Mouse (Mus musculus) skeletal muscle tissue, adult 2 months (tissue): ENCODE data around the gene Rccd1.
A peak's percentile ranks its signal among the peaks of the same experiment; 100 is the strongest.

Experiments
- DNase-seq: peaks from one replicate; pipeline ENCODE4 v3.0.0-alpha.2; 2012; ENCODE audit warnings: low read depth, low spot score

Gene Rccd1

DNA sequence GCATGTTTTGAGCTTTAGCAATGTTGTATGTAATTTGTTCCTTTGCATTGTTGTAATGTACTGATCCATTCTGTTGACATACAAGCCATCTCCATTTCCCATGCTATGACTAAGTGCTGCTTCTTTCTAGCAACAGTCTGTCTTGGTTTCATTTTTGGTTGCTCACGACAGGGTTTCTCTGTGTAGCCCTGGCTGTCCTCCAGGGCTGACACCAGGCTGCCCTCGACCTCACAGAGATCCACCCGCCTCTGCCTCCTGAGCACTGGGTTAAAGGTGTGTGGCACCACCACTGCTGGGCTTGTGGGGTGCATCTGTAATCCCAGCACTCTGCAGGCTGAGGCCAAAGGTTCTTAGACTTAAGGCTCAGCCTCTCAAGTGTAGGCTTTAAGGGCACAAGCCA, 24.7 kb downstream of the Rccd1 start:
- no peak for DNase-seq

DNA sequence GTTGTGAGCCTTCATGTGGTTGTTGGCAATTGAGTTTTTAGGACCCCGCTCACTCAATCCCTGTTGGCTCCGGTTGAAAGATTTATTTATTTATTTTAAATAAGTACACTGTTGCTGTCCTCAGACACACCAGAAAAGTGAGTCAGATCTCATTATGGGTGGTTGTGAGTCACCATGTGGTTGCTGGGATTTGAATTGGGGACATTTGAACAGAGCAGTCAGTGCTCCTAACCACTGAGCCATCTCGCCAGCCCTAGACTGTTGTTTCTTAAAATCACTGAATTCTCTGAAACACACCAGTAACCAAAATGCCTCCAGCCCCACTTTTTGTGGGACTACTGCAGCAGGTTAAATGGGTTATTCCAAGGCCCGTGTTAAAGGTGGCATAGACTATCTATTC, 25.5 kb downstream of the Rccd1 start:
- DNase-seq: no peak

DNA sequence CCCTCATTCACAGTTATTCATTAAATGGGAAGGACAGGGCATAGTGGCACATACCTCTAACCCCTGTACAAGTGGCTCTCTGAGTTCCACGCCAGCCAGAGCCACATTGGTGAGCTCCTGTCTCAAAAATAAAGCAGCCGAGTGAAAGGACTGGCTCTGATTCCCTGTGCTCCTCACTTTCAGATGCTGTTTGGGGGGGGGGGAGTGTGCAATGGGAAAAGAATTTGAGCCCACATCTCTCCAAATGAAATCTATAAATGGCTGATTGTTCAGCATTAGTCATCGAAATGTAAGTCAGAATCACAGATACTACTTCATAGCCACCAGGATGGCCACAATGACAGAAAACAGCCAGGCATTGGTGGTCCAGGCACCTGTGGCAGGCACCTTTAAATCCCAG, 27.2 kb downstream of the Rccd1 start:
- DNase-seq: no peak

DNA sequence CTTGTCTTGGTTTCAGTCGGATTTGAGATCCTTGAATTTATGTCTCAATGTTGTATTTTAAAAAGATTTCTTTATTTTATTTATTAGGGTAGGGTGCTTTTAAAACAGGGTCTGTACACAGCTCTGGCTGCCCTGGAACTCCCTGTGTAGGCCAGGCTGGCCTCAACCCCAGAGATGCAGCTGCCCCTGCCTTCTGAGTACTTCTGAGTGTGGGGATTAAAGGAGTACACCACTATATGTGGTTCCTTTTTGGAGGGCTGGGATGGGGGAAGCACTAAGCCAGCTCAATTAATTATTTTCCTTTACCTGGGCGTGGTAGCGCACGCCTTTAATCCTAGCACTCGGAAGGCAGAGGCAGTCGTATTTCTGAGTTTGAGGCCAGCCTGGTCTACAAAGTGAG, 27.8 kb downstream of the Rccd1 start:
- no peak for DNase-seq

DNA sequence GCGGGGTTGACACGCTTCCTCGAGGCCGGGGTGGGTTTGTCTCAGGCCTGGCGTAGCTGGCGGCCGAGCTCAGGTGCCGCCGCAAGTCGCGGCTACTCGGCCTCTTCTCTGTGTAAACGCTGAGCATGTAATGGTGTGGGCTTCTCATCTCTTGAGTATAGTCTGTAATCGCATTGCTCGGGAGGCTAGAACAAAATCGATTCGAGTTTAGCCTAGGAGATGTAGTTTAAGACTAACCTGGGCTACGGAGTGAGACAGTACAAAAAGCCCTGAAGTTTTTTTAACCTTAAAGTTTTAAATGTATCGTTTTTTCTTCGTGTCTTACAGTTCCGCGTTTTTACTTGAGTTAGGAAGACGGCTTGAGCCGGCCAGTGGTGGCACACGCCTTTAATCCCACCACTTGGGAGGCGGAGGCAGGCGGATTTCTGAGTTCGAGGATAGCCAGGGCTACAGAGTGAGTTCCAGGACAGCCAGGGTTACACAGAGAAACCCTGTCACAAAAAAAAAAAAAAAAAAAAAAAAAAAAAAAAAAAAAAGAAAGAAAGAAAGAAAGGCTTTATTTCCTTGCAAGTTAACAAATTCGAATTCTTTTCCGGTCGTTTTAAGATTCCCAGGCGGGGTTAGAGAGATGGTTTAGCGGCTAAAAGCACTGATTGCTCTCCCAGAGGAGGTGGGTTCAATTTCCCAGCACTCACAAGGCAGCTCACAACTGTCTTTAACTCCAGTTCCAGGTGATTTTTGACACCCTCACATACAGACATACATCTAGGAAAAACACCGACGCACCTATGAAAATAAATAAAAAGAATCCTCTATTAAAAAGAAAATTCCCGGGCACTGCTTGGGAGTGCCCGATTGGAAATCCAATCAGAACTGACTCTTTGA, 29.2 kb downstream of the Rccd1 start:
- DNase-seq: no peak

DNA sequence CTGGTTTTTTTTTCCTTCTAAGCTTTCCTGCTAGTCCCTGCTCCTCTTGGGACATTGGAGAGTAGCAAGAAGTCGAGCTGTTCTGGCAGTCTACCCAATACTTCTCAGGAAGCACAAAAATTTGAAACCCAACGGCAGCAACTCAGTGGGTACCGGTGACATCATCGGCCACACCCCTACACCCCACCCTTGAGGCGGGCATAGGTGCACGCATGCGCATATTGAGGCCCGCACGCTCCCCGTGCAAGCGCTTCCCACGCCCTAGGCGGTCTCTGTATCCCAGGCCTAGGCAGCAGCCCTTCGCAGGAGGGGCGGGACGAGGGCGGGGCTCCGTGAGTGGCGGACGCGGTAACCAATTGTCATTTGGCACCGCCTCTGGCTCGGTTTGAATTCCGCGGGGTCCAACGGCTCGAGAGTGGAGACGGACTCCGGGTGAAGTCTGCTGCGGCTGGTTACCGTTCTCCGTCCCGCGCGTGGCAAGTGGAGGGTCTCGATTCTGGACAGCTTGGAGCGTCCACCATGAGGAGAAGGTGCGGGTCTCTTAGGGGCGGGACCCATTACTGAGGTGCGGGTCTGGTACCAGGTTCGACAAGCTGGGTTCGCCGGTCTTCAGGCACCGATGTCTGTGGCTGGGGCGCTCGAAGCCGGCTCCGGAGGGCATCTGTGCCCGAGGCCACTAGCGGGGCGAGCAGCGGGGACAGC, 30.0 kb downstream of the Rccd1 start, which contains the start of gene Prc1:
Prc1 (plus strand) TSS at position 389 of the 702 bp plus-strand sequence.
- DNase-seq: peak; percentile 99

DNA sequence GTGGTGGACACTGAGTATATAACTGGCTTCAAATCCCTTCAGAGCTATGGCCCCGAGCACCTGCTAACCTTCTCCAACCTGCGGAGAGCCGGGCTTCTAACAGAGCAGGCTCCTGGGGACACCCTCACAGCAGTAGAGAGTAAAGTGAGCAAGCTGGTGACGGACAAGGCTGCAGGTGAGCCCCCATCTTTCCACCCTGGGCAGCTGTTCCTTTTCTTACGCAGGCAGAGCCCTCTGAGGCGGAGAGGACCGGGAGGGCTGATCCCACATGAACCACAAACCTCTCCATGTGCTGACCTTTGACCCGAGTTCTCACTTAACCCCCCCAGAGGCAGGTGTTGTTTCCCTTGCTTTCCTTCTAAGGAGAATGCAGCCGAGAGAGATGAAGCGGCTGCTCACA, 36.5 kb downstream of the Rccd1 start:
- DNase-seq: no peak

DNA sequence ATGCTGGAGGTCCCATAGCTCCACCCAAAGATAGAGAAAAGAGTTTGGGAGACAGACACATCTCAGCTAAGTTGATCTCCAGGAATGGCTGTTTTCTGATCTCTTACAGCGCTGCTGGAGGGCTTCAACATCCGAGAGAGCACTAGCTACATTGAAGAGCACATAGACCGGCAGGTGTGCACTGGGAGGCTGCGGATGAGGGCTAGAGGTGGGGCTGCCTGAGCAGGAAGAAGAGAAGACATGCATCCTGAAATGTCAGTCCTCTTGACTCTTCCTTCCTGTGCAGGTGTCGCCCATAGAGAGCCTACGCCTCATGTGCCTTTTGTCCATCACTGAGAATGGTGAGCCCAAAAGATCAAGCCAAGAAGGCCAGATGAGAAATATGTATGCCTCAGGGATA, 38.5 kb downstream of the Rccd1 start:
- DNase-seq: no peak

DNA sequence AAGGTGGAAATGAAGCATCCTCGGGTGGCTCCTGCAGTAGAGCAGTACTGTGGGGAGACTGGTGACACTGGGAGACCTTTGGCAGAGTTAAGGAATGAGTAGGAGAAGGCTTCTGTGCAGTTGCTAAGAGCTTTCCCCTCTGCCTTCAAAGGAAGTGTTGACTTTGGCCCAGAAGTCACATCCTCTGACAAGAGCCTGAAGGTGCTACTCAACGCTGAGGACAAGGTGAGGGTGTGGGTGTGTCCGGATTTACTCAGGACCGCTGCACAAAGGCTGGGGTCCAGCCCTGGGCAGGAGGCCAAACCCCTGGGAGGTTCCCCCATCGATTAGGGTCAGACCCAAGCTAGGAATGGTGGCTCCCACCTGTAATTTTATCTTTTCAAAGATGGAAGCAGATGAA, 39.9 kb downstream of the Rccd1 start:
- DNase-seq: no peak

DNA sequence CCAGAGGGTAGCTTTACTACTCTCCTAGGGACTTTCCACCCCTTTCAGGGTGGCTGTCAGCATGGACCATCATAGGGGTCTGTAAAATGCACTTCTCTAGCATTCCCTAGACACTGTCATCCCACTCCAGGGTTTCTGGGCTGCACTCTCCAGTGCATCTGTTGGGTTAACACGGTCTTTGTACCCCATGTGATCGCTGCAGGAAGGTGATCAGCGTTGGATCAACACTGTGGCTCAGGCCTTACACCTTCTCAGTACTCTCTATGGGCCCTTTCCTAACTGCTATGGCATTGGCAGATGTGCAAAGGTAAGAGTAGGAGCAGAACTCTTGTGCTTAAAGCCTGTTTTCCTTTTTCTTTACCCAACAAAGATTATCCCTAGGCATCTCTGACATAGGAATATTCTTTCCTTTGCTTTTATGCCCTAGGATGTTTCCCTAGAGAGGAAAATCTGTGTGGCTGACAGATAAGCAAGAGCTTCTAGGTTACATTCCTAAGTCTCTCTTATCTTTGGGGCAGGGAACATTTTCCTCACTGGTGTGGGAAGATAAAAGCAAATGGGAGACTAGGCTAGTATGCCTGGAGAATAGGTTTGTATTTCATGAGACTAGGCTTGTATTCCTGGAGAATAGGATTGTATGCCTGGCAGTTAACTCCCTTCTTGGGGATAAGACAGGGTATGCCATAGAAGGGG, 40.9 kb downstream of the Rccd1 start:
- no peak for DNase-seq

DNA sequence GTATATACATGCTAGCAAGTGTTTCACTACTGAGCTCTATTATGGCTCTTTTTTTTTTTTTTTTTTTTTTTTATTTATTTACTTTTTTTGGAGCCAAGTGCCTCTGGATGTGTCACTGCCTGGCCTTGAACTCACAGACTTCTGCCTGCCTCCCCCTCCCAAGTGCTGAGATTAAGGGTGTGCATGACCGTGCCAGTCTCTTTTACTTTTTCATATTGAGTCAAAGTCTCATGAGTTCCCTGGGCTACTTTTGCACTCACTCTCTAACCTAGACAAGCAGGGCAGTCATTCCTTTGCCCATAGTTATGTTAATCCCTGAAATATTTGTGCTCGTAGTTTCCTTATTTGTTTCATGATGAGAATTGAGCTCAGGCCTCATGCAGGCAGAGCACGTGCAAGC, 42.6 kb downstream of the Rccd1 start:
- DNase-seq: no peak

DNA sequence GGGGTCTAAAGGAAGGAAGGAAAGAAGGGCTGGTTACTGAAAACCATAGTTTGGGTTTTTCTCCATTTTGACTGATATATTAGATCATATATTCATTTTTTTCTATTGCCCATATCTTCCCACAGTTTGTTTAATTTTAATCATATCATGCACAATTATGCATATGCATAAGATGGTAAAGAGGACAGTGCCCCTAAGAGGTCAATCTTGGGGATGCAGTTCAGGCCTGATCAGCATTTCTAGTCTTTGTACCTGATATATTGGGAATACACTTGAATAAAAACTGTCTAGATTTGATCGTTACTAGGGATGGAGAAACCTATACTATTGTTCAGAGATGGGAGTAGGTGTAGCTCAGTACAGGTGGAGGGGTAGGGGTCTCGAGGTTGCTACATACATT, 43.3 kb downstream of the Rccd1 start:
- DNase-seq: no peak

DNA sequence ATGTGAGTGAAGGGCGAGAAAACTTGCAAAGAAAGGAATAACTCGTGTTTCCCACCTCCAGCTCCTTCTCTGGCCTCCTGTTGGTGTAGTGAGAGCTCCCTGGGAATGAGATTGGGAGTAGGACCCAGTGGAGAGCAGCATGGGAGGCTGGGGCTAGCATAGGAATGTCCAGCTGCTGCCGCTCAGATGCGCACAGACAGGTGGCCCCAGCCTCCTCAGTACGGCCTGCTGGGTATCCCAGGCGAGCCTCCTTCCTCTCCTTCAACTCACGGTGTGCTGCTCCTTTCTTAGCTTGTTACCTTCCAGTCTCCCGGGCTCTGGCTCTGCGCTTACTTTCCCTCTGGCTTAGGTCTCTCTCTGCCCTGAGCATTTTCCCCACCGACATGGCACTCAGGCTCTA, 44.2 kb downstream of the Rccd1 start:
- no peak for DNase-seq

DNA sequence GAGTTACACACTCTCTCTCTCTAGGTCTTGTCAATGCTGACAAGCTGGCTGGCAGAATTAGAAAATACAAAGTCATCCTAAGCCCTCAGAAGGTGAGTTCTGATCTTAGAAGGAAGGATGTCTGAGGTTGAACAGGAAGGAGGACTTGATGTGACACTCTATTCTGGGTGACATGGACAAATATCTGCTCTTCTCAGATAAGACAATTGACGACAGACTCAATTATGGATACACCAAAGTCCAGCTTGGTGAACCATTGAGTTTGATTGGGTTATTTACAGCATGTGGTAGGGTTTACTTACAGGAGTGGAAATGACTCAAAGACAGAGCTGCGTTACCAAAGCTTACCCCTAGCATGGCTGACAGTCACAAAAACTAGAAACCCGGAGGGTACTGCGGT, 47.9 kb downstream of the Rccd1 start:
- no peak for DNase-seq

DNA sequence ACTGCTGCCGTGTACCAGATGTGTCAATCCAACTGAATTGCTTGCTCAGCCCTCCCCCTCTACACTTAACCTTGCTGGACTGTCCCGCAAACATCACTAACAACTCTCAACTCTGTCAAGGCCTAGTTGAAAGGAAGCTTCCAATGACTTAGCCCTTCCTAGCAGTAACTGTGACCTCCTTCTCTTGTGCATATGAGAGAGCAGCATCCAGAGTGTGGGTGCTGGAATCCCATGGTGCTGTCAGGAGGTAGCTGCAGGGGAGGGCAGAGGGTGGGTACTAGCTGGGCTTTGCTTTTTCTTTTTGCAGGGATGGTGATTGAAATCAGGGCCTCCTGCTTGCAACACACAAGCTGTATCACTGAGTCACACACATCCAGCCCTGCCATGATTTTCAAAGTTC, 50.8 kb downstream of the Rccd1 start:
- no peak for DNase-seq

DNA sequence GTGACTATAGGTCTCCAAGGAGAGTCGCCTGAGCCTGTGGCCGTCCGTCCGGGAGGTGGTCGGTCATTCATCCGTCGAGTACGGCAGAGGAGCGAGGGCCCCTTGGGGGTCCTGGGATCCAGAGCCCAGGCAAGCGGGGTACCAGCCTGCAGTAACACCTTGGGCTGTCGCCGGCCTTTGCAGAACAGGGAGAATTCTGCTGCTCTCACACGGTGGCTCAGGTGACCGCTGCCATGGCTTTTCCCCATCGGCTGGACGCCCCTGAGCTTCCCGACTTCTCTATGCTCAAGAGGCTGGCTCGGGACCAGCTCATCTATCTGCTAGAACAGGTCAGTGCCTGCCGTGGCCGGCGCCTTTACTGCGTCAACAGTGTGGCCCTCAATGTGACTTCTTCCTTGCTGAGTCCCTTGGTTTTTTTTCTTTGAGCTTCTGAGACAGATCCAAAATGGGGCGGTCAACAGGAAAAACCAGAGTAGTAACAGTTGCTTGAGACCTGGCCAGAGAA, 54.5 kb downstream of the Rccd1 start:
- DNase-seq: no peak

DNA sequence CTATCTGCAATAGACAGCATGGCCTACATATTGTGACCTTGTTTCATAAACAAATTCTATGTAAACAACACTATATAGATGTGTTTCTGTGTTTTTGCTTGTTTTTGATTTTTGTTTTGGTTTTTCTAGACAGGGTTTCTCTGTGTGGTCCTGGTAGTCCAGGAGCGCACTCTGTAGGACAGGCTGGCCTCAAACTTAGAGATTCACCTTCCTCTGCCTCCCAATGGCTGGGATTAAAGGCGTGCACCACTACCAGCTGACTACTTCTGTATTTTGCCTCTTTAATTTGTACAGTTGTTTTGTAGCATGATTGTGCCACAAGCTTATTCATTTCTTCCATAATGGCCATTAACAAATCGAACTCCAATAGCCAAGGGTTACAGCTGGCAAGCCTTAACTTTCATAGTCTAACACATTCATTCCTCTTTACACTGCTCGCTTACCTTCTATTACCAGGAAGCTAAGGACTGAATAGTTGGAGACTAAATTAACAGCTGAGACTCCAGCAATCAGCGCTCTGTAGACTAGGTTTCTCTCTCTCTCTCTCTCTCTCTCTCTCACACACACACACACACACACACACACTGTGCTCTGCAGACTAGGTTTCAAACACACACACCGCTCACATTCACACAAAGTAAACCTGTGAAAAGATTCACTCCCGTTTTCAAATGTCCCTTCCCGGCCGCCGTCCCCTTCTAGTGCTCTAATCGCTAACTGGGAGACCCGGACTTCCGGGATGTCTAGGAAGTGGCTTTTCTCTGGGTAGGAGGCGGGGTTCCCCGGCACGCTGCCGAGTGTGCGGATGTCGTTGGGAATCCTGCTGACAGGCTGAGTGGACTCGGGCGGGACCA, 55.1 kb downstream of the Rccd1 start, which contains the start of gene Vps33b:
Vps33b (plus strand) TSS at position 753 of the 854 bp plus-strand sequence.
- DNase-seq: peak; percentile 82

DNA sequence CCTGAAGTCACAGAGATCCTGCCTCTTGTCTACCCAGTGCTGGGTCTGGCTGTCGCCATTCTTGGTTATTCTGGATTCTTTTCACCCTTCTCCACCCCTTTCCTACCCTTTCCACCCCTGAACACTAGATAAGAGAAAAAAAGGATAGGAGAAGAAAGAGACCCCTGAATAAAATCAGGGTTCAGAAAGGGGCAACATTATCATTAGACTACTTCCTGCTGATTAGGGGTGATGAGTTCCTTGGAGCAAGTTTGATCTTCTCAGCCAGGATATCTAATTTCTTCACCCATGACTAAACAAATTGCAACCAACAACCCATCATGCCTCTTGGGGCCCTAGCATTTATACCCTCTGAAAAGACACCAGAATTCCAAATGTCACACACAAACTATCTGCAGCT, 56.5 kb downstream of the Rccd1 start:
- no peak for DNase-seq

DNA sequence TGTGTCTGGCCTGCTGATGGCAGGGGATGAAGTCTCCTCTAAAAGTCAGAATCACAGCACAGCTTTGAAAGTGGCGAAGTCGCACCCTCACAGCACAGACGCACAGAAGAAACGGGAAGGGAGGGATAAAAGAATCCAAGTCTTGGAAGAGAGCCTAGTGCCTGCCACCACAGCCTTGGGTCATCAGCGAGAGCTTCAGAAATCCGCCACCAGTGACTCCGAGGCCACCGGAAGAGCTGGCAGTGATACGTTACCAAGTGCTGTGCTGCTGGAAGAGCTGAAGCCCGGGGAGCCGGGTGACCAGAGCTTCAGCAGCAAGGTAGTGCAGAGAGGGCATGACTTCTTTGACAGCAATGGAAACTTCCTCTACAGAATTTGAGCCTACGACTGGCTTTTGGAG, 59.6 kb downstream of the Rccd1 start:
- DNase-seq: no peak

DNA sequence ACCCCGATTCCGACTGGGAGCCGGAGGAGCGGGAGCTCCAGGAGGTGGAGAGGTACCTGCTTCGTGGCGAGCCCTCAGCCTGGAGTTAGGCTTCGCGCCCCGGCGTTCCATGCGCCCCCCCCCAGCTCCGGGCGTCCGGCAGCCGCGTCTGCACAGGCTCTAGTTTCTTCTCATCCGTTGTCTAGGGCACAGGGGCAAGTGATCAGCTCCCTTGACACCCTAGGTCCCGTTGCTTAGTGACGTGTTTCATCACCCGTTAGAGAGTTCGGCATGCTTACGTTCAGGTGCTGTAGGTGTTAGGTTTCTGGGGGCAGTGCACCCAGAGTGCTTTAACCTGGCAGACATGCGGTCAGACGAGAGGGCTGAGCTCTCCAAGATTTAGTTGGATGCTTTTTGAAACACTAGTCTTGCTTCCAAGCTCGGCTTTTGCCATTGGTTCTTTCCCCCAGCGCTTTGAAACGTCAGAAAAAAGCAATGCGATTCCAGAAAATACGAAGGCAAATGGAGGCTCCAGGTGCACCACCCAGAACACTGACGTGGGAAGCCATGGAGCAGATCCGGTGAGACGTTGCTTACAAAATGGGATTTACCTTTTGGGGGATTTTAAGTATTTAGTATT, 62.8 kb downstream of the Rccd1 start:
- no peak for DNase-seq
